ENCODE assay signal across 12 mouse cellular contexts in genomic region chr1:164392176-164392575, GRCm38 (mm10).
A peak's percentile ranks its signal among the peaks of the same experiment; 100 is the strongest.
DNase-seq lines count a peak whose midpoint lies in the region; ATAC-seq and TF ChIP-seq lines count a peak whose summit lies in the region.
"Had no signal": no experiment of that assay in that cellular context is flagged by ENCODE, and none has a peak within 500 bp of the region (broad histone marks: within the 10 kb centered on the region; RNA-seq: fewer than 3 reads in every experiment).

No protein-coding gene starts in this region.

- no peaks in the 10 kb centered on the region for H3K27me3 ChIP-seq in embryonic facial prominence, embryonic 11.5 days (ENCODE audit: control insufficient read depth, insufficient read depth, low read length)
- H3K27me3 ChIP-seq in heart, embryonic 16.5 days (ENCODE audit: control insufficient read depth, insufficient read depth, low read length) = no peaks in the 10 kb centered on the region
- H3K27me3 ChIP-seq in midbrain, embryonic 13.5 days = no peaks in the 10 kb centered on the region
- H3K27me3 ChIP-seq in kidney, adult 2 months (replicated peaks; ENCODE audit: control insufficient read depth, insufficient read depth, low read length) = no peaks in the 10 kb centered on the region
- H3K27me3 ChIP-seq: limb, embryonic 15.5 days had no signal

- no peak for TF ChIP-seq CTCF in layer of hippocampus, adult 2 months (conservative IDR thresholded peaks at IDR 0.05)
- TF ChIP-seq CTCF in kidney, adult 2 months (conservative IDR thresholded peaks at IDR 0.05; ENCODE audit: insufficient read depth, insufficient read length, low read depth, low read length) = no peak

- H3K4me2 ChIP-seq in embryonic facial prominence, embryonic 11.5 days (ENCODE audit: low read depth, low read length) = no peak overlapping the region
- 0 out of 2 replicates have a peak overlapping the region, but pooled peaks have one; percentile 5 for H3K4me2 ChIP-seq in heart, embryonic 16.5 days (ENCODE audit: low read depth, low read length)
- H3K4me2 ChIP-seq in midbrain, embryonic 13.5 days (replicated peaks) = no peak overlapping the region
- H3K4me2 ChIP-seq: limb, embryonic 15.5 days had no signal

- WGBS in embryonic facial prominence, embryonic 11.5 days = 36% methylated on average over 3 of the region's 3 CpGs
- 12% methylated on average over 3 of the region's 3 CpGs for WGBS in heart, embryonic 16.5 days
- whole genome bisulfite sequencing in midbrain, embryonic 13.5 days = 36% methylated on average over 3 of the region's 3 CpGs
- 54% methylated on average over 3 of the region's 3 CpGs for WGBS in kidney, adult 2 months

- no peak for TF ChIP-seq POLR2A in kidney, adult 2 months (IDR thresholded peaks at IDR 0.05; ENCODE audit: low read depth, low read length)

- no peaks in the 10 kb centered on the region for H3K36me3 ChIP-seq in embryonic facial prominence, embryonic 11.5 days (replicated peaks; ENCODE audit: control insufficient read depth, insufficient read depth, low read depth, low read length)
- no peaks in the 10 kb centered on the region for H3K36me3 ChIP-seq in heart, embryonic 16.5 days (ENCODE audit: control insufficient read depth, insufficient read depth)
- no peaks in the 10 kb centered on the region; the same call in 1 of the 2 replicates for H3K36me3 ChIP-seq in midbrain, embryonic 13.5 days
- H3K36me3 ChIP-seq in kidney, adult 2 months (ENCODE audit: control insufficient read depth, insufficient read depth, low read length) = no peaks in the 10 kb centered on the region
- H3K36me3 ChIP-seq: limb, embryonic 15.5 days had no signal

- H3K9me3 ChIP-seq in embryonic facial prominence, embryonic 11.5 days (replicated peaks; ENCODE audit: control insufficient read depth, low read length) = no peaks in the 10 kb centered on the region
- no peaks in the 10 kb centered on the region for H3K9me3 ChIP-seq in heart, embryonic 16.5 days (replicated peaks; ENCODE audit: control insufficient read depth, low read length)
- no peaks in the 10 kb centered on the region for H3K9me3 ChIP-seq in midbrain, embryonic 13.5 days
- H3K9me3 ChIP-seq: limb, embryonic 15.5 days had no signal

- peak overlapping the region; percentile 75 for H3K27ac ChIP-seq in layer of hippocampus, adult 2 months
- no peak overlapping the region for H3K27ac ChIP-seq in embryonic facial prominence, embryonic 11.5 days (replicated peaks; ENCODE audit: low read depth, low read length)
- peak overlapping the region; percentile 62 for H3K27ac ChIP-seq in heart, embryonic 16.5 days (ENCODE audit: low read length)
- peak overlapping the region; percentile 21; the same call in 1 of the 2 replicates for H3K27ac ChIP-seq in midbrain, embryonic 13.5 days
- no peak overlapping the region for H3K27ac ChIP-seq in kidney, adult 2 months (ENCODE audit: insufficient read depth, low read depth, low read length)
- H3K27ac ChIP-seq: limb, embryonic 15.5 days had no signal

- peak in 1 of 2 experiments; percentile 47 for DNase-seq in layer of hippocampus, adult 2 months (ENCODE audit: low spot score in 2 of 2)
- no peak for DNase-seq in layer of hippocampus, postnatal 36 days
- DNase-seq in embryonic facial prominence, embryonic 11.5 days (ENCODE audit: low spot score) = no peak
- DNase-seq in adrenal gland, postnatal 36 days = no peak
- DNase-seq in gastrocnemius, adult 18-20 months (ENCODE audit: low spot score) = no peak
- DNase-seq in kidney, adult 2 months = no peak
- DNase-seq: cerebellum, postnatal 14 days had no signal

- no peaks in the 10 kb centered on the region for H3K4me1 ChIP-seq in embryonic facial prominence, embryonic 11.5 days (ENCODE audit: control insufficient read depth, insufficient read depth, low read length)
- peaks cover 3% of the 10 kb centered on the region; the same call in 1 of the 2 replicates for H3K4me1 ChIP-seq in heart, embryonic 16.5 days (ENCODE audit: control insufficient read depth, insufficient read depth, low read length)
- peaks cover 30% of the 10 kb centered on the region for H3K4me1 ChIP-seq in midbrain, embryonic 13.5 days (replicated peaks)
- peaks cover 3% of the 10 kb centered on the region; the same call in 1 of the 2 replicates for H3K4me1 ChIP-seq in kidney, adult 2 months (ENCODE audit: control insufficient read depth, insufficient read depth, low read length)
- H3K4me1 ChIP-seq: limb, embryonic 15.5 days had no signal

- no peak overlapping the region for H3K4me3 ChIP-seq in layer of hippocampus, adult 2 months
- H3K4me3 ChIP-seq in embryonic facial prominence, embryonic 11.5 days (ENCODE audit: low read depth, low read length) = no peak overlapping the region
- H3K4me3 ChIP-seq in heart, embryonic 16.5 days (ENCODE audit: low read length) = no peak overlapping the region
- no peak overlapping the region for H3K4me3 ChIP-seq in midbrain, embryonic 13.5 days (replicated peaks)
- H3K4me3 ChIP-seq in kidney, adult 2 months (ENCODE audit: insufficient read depth, low read depth, low read length) = no peak overlapping the region
- H3K4me3 ChIP-seq: limb, embryonic 15.5 days had no signal

- no peak overlapping the region for H3K9ac ChIP-seq in embryonic facial prominence, embryonic 11.5 days (replicated peaks; ENCODE audit: low read length)
- H3K9ac ChIP-seq in heart, embryonic 16.5 days (ENCODE audit: low read length) = peak overlapping the region; percentile 39
- H3K9ac ChIP-seq in midbrain, embryonic 13.5 days (replicated peaks) = peak overlapping the region; percentile 15; the same call in 1 of the 2 replicates
- H3K9ac ChIP-seq: limb, embryonic 15.5 days had no signal

- peak; percentile 87 for ATAC-seq in embryonic facial prominence, embryonic 11.5 days (replicated peaks; ENCODE audit: insufficient number of reproducible peaks, low FRiP score, low TSS enrichment, low read depth)
- ATAC-seq in heart, embryonic 16.5 days (replicated peaks; ENCODE audit: extremely low read depth, insufficient read depth, low FRiP score) = peak; percentile 80
- peak; percentile 62 for ATAC-seq in midbrain, embryonic 13.5 days
- ATAC-seq: CD4-positive, CD25-positive, alpha-beta regulatory T cell, adult 4 months; lung, postnatal 0 days had no signal

Comparison
In these comparisons a context has a peak if more than half of its experiments do, and no peak if none do; other contexts are left out.
1. H3K27ac ChIP-seq: peak in layer of hippocampus, adult 2 months (single experiment), heart, embryonic 16.5 days (single experiment) and midbrain, embryonic 13.5 days (single experiment); none in embryonic facial prominence, embryonic 11.5 days (single experiment) and kidney, adult 2 months (single experiment).
2. Peak in every context shown above with its lines, with median percentiles within 50 percentile points of each other: ATAC-seq.